Mouse (Mus musculus) hindbrain, postnatal 0 days (tissue): Measurements from ENCODE around the gene Il15. TPM values are rescaled to one million over a fixed set of nuclear protein-coding genes. Genes with fewer than 3 reads are reported as not detected.

Experiments
- ATAC-seq: fragments of 200-750 bp; cut with Nextera tagmentation; 2 replicates; pipeline ENCODE4 v1.8.0; 2017; ENCODE audit warnings: mild to moderate bottlenecking, moderate TSS enrichment, moderate library complexity
- DNase-seq: peaks from one replicate; pipeline ENCODE4 v3.0.0-alpha.2; 2015; ENCODE audit warnings: low spot score
- H3K27ac ChIP-seq: fragments of 300-500 bp; sonication (generic); 2 replicates; pipeline ENCODE4 v1.5.1; 2014; ENCODE audit warnings: mild to moderate bottlenecking
- H3K27me3 ChIP-seq: fragments of 300-500 bp; sonication (generic); 2 replicates; pipeline ENCODE4 v1.6.1; 2014; ENCODE audit warnings: low read length, mixed read lengths; ENCODE audit not compliant: insufficient read depth
- H3K36me3 ChIP-seq: fragments of 300-500 bp; sonication (generic); 2 replicates; pipeline ENCODE4 v1.6.1; 2014; ENCODE audit warnings: low read length, mixed read lengths; ENCODE audit not compliant: insufficient read depth
- H3K4me1 ChIP-seq: fragments of 300-500 bp; sonication (generic); 2 replicates; pipeline ENCODE4 v1.6.1; 2014; ENCODE audit warnings: antibody characterized with exemption, low read length, mixed read lengths; ENCODE audit not compliant: insufficient read depth
- H3K4me2 ChIP-seq: fragments of 300-500 bp; sonication (generic); 2 replicates; pipeline ENCODE4 v1.6.1; 2014; ENCODE audit warnings: low read depth, mild to moderate bottlenecking, low read length, moderate library complexity, mixed read lengths
- H3K4me3 ChIP-seq: fragments of 300-500 bp; sonication (generic); 2 replicates; pipeline ENCODE4 v1.5.1; 2014; ENCODE audit warnings: low read length
- H3K9ac ChIP-seq: fragments of 300-500 bp; sonication (generic); replicated peaks from 2 replicates; pipeline ENCODE4 v1.6.1; 2014; ENCODE audit warnings: mild to moderate bottlenecking, low read length, moderate library complexity, mixed read lengths
- H3K9me3 ChIP-seq: fragments of 300-500 bp; sonication (generic); 2 replicates; pipeline ENCODE4 v1.6.1; 2016; ENCODE audit warnings: low read length, mixed read lengths
- CTCF ChIP-seq: IDR thresholded peaks from 2 replicates; pipeline ENCODE4 v1.5.1; 2016; ENCODE audit warnings: antibody characterized with exemption, control low read depth, low read depth
- WGBS: fragments of 180-500 bp; shearing (Covaris S2); extraction: QIAGEN DNeasy Blood & Tissue Kit; methylation state at CpG from one replicate; pipeline ENCODE4 v1.1.7; 2014; 5-methylcytosine and 5-hydroxymethylcytosine counted together
- polyA plus RNA-seq: library from polyadenylated mRNA; unstranded; fragments of >200 nt; fragmentation: Nextera tagmentation; extraction: Ambion mirVana; gene quantifications from 2 replicates; pipeline ENCODE4 v1.2.1, GENCODE M21; 2015
- total RNA-seq: library from RNA; depleted of rRNA; stranded (reverse); fragments of >200 nt; gene quantifications from 2 replicates; pipeline ENCODE4 v1.2.3, GENCODE M21; 2014; rRNA removed

Gene Il15
- total RNA-seq = 0.73 and 4.6 TPM in 2 replicates
- polyA plus RNA-seq = 1.1 and 2.4 TPM in 2 replicates

DNA sequence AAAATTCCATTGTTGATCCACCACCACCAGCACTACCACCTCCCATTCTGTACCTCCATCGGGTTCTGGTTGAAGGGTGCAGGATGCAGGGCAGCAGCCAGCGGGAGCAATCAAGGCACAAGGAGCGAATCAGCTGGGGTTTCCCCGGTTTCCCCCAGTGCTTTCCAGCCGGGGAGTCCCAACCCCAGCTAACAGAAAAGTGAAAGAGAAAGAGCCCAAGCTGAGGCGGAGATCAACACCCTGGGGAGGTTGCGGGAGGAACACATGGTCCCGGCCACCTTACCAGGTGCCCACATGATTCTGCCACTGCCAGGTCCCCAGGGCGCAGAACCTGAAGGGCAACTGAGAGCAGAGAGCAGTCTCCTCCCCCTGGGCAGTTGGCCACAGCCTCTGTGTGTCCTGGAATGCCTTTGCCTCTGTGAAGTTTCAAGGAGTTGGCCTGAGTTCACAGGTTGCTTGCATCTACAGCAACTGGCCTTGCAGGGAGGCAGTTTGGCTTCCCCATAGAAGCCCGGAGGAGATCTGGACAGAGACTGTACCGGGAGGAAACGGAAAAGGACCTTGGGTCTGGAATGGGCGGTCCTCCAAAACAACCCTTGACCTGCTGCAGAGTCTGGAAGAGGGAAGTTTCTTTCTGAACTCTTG is at the start of gene Il15:
TSS of gene Il15 (minus strand) at position 537 of the 645 bp plus-strand sequence.
- H3K4me2 ChIP-seq = peak within 1 kb of the TSS; percentile 63
- no peaks in the 10 kb centered on the region for H3K27me3 ChIP-seq
- peak within 1 kb of the TSS; percentile 37 for H3K4me3 ChIP-seq
- peak within 1 kb of the TSS; percentile 17; the same call in 1 of the 2 replicates for H3K27ac ChIP-seq
- no peaks in the 10 kb centered on the region for H3K9me3 ChIP-seq
- no peak for TF ChIP-seq CTCF
- H3K4me1 ChIP-seq = peaks cover 5% of the 10 kb centered on the region; the same call in 1 of the 2 replicates
- DNase-seq (peak; percentile 12), ATAC-seq (no peak)
- H3K36me3 ChIP-seq = no peaks in the 10 kb centered on the region
- WGBS = 18% methylated on average over 13 of the region's 13 CpGs
- H3K9ac ChIP-seq = peak within 1 kb of the TSS; percentile 31

DNA sequence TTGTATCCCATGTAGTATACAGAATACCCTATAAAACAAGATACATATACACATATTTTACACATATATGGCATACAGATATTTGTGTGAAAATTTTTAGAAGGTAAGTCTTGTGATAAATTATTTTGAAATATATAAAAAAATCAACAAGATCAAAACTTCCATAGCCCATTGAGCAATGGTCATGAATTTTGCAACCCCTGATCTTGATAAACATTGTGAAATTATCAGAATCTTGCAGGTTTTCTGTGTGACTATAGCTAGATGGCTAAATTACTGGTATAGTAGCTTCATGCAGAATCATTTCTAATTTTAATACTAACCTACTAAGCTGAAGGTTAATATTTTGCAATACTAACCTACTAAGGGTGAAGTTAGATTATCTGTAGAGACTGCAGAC is 41.9 kb upstream of the Il15 start:
- H3K27ac ChIP-seq = no peak overlapping the region
- H3K27me3 ChIP-seq = no peaks in the 10 kb centered on the region
- H3K4me3 ChIP-seq = no peak overlapping the region
- no peak for DNase-seq
- ATAC-seq = no peak
- H3K9ac ChIP-seq = no peak overlapping the region
- no peaks in the 10 kb centered on the region for H3K9me3 ChIP-seq
- H3K36me3 ChIP-seq = no peaks in the 10 kb centered on the region
- no peak overlapping the region for H3K4me2 ChIP-seq
- H3K4me1 ChIP-seq = no peaks in the 10 kb centered on the region
- TF ChIP-seq CTCF = no peak

DNA sequence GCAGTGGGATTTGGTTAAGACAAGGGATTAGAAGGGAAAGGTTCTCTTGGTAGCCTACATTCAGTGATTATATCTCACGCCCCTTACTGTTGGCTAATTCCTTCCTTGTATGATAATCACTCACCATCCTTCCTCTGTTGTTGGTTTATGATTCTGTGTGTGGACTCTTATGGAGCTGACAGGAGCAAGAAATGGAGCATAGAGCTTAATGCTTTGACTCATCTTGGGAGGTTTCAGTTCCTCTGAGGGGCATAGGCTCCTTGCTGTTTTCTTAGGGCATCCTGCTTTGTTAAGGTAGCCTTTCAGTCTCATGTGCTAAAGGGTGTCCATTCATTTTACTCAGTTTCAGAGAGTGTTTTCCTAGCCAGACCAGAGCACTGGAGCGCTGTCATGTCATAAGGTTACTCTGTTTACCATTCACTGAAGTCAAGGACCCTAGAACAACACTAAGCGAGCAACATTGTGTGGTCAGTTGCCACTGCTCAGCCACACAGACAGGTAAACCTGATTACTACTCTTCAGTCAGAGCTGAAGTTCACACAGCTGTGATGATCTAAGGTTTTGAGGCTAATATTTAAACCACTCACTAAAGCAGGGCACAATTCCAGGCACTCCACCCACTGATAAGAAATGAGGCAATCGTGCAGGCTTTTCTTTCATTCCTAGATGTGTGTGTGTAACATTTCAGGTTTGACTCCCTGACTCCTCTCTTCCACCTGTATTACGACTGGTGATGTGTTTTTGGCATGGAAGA is 13.7 kb upstream of the Il15 start:
- no peaks in the 10 kb centered on the region for H3K36me3 ChIP-seq
- H3K9me3 ChIP-seq = no peaks in the 10 kb centered on the region
- no peak for DNase-seq
- H3K4me1 ChIP-seq = no peaks in the 10 kb centered on the region
- ATAC-seq = no peak
- H3K4me2 ChIP-seq = no peak overlapping the region
- TF ChIP-seq CTCF = no peak
- H3K4me3 ChIP-seq = no peak overlapping the region
- 86% methylated on average over 5 of the region's 5 CpGs for WGBS
- H3K27me3 ChIP-seq = no peaks in the 10 kb centered on the region
- no peak overlapping the region for H3K27ac ChIP-seq
- no peak overlapping the region for H3K9ac ChIP-seq

DNA sequence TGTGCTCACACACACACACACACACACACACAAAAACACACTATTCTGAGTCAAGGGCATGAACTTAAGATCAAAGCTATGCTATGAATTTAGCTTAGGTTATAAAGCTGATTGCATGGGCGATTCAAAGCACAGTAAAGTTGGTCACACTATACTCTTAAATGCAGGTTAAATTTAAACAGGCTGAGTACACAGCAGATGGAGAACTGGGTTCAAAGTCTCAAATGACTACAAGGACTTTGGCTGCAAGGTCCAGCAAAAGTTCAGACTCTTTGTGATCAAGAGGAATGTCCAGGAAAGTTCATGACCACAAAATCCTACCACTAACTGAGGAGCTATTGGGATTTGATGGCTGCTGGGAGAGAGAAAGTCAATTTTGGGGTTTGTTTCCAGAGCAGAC is 12.5 kb upstream of the Il15 start:
- H3K9ac ChIP-seq = no peak overlapping the region
- H3K4me3 ChIP-seq = no peak overlapping the region
- no peaks in the 10 kb centered on the region for H3K36me3 ChIP-seq
- WGBS = 90% methylated on average over 1 of the region's 1 CpGs
- ATAC-seq = no peak
- no peaks in the 10 kb centered on the region for H3K9me3 ChIP-seq
- H3K27me3 ChIP-seq = no peaks in the 10 kb centered on the region
- no peak for TF ChIP-seq CTCF
- no peaks in the 10 kb centered on the region for H3K4me1 ChIP-seq
- H3K27ac ChIP-seq = no peak overlapping the region
- no peak for DNase-seq
- no peak overlapping the region for H3K4me2 ChIP-seq

DNA sequence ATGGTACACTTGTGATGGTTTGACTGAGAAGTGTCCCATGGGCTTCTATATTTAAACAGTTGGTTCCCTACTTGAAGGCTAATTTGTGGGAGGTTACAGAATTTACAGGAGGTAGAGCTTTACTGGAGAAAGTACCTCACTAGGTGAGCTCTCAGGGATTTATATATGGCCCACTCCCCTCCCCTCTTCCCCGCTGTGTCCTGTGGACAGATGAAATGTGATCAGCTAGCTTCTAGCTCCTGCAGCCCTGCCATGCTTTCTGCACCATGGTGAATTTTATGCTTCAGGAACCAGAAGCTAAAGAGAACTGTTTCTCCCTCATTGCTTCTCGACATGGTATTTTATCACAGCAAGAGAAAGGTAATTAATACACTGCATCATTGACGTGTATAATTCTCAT is 7.1 kb upstream of the Il15 start:
- H3K9ac ChIP-seq = no peak overlapping the region
- ATAC-seq (no peak), DNase-seq (no peak)
- no peaks in the 10 kb centered on the region for H3K9me3 ChIP-seq
- 40% methylated on average over 3 of the region's 3 CpGs for WGBS
- H3K4me1 ChIP-seq = no peaks in the 10 kb centered on the region
- H3K4me2 ChIP-seq = no peak overlapping the region
- no peak overlapping the region for H3K4me3 ChIP-seq
- TF ChIP-seq CTCF = no peak
- no peaks in the 10 kb centered on the region for H3K27me3 ChIP-seq
- H3K36me3 ChIP-seq = no peaks in the 10 kb centered on the region
- no peak overlapping the region for H3K27ac ChIP-seq

DNA sequence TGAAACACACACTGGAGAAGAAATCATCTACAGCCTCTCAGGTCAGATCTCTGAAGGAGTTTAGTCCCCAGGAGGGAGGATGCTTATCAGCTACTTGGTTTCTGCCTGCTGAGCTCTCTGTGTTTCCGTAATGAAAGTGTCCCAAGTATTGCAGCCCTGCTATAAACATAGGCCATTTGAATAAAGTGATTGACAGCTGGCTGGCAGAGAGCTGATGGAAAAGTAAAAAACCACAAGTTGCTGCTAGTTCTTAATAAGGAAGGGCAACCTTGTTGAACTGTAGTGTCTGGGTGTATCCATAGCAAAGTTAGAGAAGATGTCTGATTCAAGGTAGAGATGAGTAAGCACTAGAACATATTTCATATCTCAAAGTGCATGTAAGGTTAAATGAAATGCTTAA is 4.0 kb upstream of the Il15 start:
- H3K27ac ChIP-seq = no peak overlapping the region
- no peak for TF ChIP-seq CTCF
- peaks cover 5% of the 10 kb centered on the region; the same call in 1 of the 2 replicates for H3K4me1 ChIP-seq
- DNase-seq (no peak), ATAC-seq (no peak)
- H3K4me2 ChIP-seq = no peak overlapping the region
- H3K4me3 ChIP-seq = no peak overlapping the region
- no peaks in the 10 kb centered on the region for H3K9me3 ChIP-seq
- no peaks in the 10 kb centered on the region for H3K36me3 ChIP-seq
- no peaks in the 10 kb centered on the region for H3K27me3 ChIP-seq
- WGBS = 42% methylated on average over 1 of the region's 1 CpGs
- H3K9ac ChIP-seq = no peak overlapping the region

DNA sequence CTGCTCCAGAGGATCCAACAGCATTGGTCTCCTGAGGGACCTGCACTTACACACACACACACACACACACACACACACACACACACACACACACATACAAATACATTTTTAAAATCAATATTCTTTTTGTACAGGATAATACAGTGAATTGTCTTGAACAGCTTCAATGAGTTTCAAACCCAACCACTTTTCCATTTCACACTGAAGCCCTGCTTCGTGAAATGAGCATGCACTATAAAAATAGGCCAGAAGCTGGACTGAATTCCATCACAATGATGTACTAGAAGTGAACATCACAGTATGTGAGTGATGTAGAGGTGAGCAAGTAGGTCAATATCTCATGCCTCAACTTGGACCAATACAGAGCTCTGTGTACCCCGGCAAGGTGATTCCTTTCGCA is 1.0 kb upstream of the Il15 start:
- no peak for TF ChIP-seq CTCF
- ATAC-seq (no peak), DNase-seq (no peak)
- H3K27ac ChIP-seq = no peak overlapping the region
- H3K4me3 ChIP-seq = no peak overlapping the region
- H3K9me3 ChIP-seq = no peaks in the 10 kb centered on the region
- no peaks in the 10 kb centered on the region for H3K36me3 ChIP-seq
- H3K4me1 ChIP-seq = peaks cover 5% of the 10 kb centered on the region; the same call in 1 of the 2 replicates
- no peak overlapping the region for H3K9ac ChIP-seq
- H3K27me3 ChIP-seq = no peaks in the 10 kb centered on the region
- 93% methylated on average over 3 of the region's 3 CpGs for WGBS
- H3K4me2 ChIP-seq = no peak overlapping the region
